Mouse (Mus musculus): ENCODE results near the gene Arhgap10.

- TF ChIP-seq CTCF (IDR thresholded peaks at IDR 0.05; ENCODE audit: low read depth) (no peak), EP300 (IDR thresholded peaks at IDR 0.05; ENCODE audit: low read depth) (no peak)
These were observed 66.7 kb downstream of the Arhgap10 start for GRCm38 (mm10) chr8:77451052-77451451.

Measured in heart, postnatal 0 days (tissue).